Mouse (Mus musculus) forebrain, embryonic 13.5 days (tissue): ENCODE measurements around the gene Ggn. TPM values are rescaled to one million over a fixed set of nuclear protein-coding genes. Genes with fewer than 3 reads are reported as not detected.

ENCODE experiments used
- ATAC-seq: fragments of 200-750 bp; cut with Nextera tagmentation; 2 replicates; pipeline ENCODE4 v1.8.0; 2017
- H3K27ac ChIP-seq: fragments of 300-500 bp; sonication (generic); 2 replicates; pipeline ENCODE4 v1.5.1; 2015; ENCODE audit warnings: inconsistent platforms, mild to moderate bottlenecking, moderate library complexity
- H3K27me3 ChIP-seq: fragments of 300-500 bp; sonication (generic); 2 replicates; pipeline ENCODE4 v1.6.1; 2015; ENCODE audit warnings: mild to moderate bottlenecking, inconsistent platforms
- H3K36me3 ChIP-seq: fragments of 300-500 bp; sonication (generic); 2 replicates; pipeline ENCODE4 v1.6.1; 2015; ENCODE audit warnings: mild to moderate bottlenecking, inconsistent platforms; ENCODE audit not compliant: poor library complexity, severe bottlenecking
- H3K4me1 ChIP-seq: fragments of 300-500 bp; sonication (generic); 2 replicates; pipeline ENCODE4 v1.6.1; 2015; ENCODE audit warnings: inconsistent platforms
- H3K4me2 ChIP-seq: fragments of 300-500 bp; sonication (generic); 2 replicates; pipeline ENCODE4 v1.6.1; 2015; ENCODE audit warnings: inconsistent platforms, mild to moderate bottlenecking, moderate library complexity
- H3K4me3 ChIP-seq: fragments of 300-500 bp; sonication (generic); 2 replicates; pipeline ENCODE4 v1.5.1; 2015; ENCODE audit warnings: mild to moderate bottlenecking, inconsistent platforms
- H3K9ac ChIP-seq: fragments of 300-500 bp; sonication (generic); 2 replicates; pipeline ENCODE4 v1.6.1; 2015; ENCODE audit warnings: mild to moderate bottlenecking, inconsistent platforms
- H3K9me3 ChIP-seq: fragments of 300-500 bp; sonication (generic); replicated peaks from 2 replicates; pipeline ENCODE4 v1.6.1; 2016; ENCODE audit warnings: inconsistent platforms
- WGBS: fragments of 180-500 bp; shearing (Covaris S2); methylation state at CpG from one replicate; pipeline ENCODE4 v1.1.7; 2015; 5-methylcytosine and 5-hydroxymethylcytosine counted together
- polyA plus RNA-seq: library from polyadenylated mRNA; unstranded; fragments of >200 nt; fragmentation: Nextera tagmentation; extraction: Ambion mirVana; gene quantifications from 2 replicates; pipeline ENCODE4 v1.2.1, GENCODE M21; 2015

Ggn gene
- polyA plus RNA-seq, 1 experiment from 2014 or later = 0.65 TPM

GRCm38 (mm10) chr7:29168121-29168695, 1.8 kb upstream of the Ggn start:
- Histone ChIP-seq H3K4me1 (peaks cover 49% of the 10 kb centered on the region), H3K27ac (peak overlapping the region; percentile 81; the same call in 1 of the 2 replicates), H3K36me3 (peaks cover 14% of the 10 kb centered on the region), H3K27me3 (peaks cover 41% of the 10 kb centered on the region), H3K9ac (peak overlapping the region; percentile 75), H3K4me3 (peak overlapping the region; percentile 64), H3K9me3 (no peaks in the 10 kb centered on the region), H3K4me2 (peak overlapping the region; percentile 81)
- 2% methylated on average over 10 of the region's 10 CpGs for WGBS
- ATAC-seq = no peak

- peak overlapping the region; percentile 81 for H3K4me2 ChIP-seq
- peaks cover 49% of the 10 kb centered on the region for H3K4me1 ChIP-seq
- under 1% methylated on average over 14 of the region's 14 CpGs for WGBS
- no peaks in the 10 kb centered on the region for H3K9me3 ChIP-seq
- peak; percentile 39 for ATAC-seq
- H3K36me3 ChIP-seq = peaks cover 19% of the 10 kb centered on the region
- H3K4me3 ChIP-seq = peak overlapping the region; percentile 64
- peaks cover 47% of the 10 kb centered on the region for H3K27me3 ChIP-seq
- H3K9ac ChIP-seq = peak overlapping the region; percentile 75
- peak overlapping the region; percentile 81 for H3K27ac ChIP-seq
These were observed 1.2 kb upstream of the Ggn start for GRCm38 (mm10) chr7:29168791-29169230.

GRCm38 (mm10) chr7:29169231-29170065, 562 bp upstream of the Ggn start:
- H3K36me3 ChIP-seq = peaks cover 25% of the 10 kb centered on the region
- H3K27ac ChIP-seq = peak overlapping the region; percentile 81
- peaks cover 49% of the 10 kb centered on the region for H3K4me1 ChIP-seq
- H3K9ac ChIP-seq = peak overlapping the region; percentile 75
- ATAC-seq = peak; percentile 83
- peak overlapping the region; percentile 64 for H3K4me3 ChIP-seq
- H3K9me3 ChIP-seq = no peaks in the 10 kb centered on the region
- WGBS = under 1% methylated on average over 31 of the region's 39 CpGs
- H3K27me3 ChIP-seq = peaks cover 53% of the 10 kb centered on the region
- peak overlapping the region; percentile 81 for H3K4me2 ChIP-seq

GRCm38 (mm10) chr7:29170755-29171561, 948 bp downstream of the Ggn start:
- under 1% methylated on average over 42 of the region's 43 CpGs for WGBS
- H3K9ac ChIP-seq = peak overlapping the region; percentile 35
- H3K4me2 ChIP-seq = peak overlapping the region; percentile 81
- no peak overlapping the region for H3K27ac ChIP-seq
- ATAC-seq = no peak
- no peaks in the 10 kb centered on the region for H3K9me3 ChIP-seq
- H3K4me3 ChIP-seq = peak overlapping the region; percentile 64
- peaks cover 49% of the 10 kb centered on the region for H3K4me1 ChIP-seq
- H3K27me3 ChIP-seq = peaks cover 59% of the 10 kb centered on the region
- peaks cover 41% of the 10 kb centered on the region for H3K36me3 ChIP-seq

- peaks cover 43% of the 10 kb centered on the region for H3K36me3 ChIP-seq
- peak overlapping the region; percentile 81 for H3K4me2 ChIP-seq
- H3K4me3 ChIP-seq = peak overlapping the region; percentile 64
- no peak for ATAC-seq
- no peaks in the 10 kb centered on the region for H3K9me3 ChIP-seq
- peaks cover 59% of the 10 kb centered on the region for H3K27me3 ChIP-seq
- H3K9ac ChIP-seq = peak overlapping the region; percentile 35; the same call in 1 of the 2 replicates
- WGBS = 6% methylated on average over 31 of the region's 34 CpGs
- no peak overlapping the region for H3K27ac ChIP-seq
- peaks cover 49% of the 10 kb centered on the region for H3K4me1 ChIP-seq
These were observed 1.6 kb downstream of the Ggn start for GRCm38 (mm10) chr7:29171562-29172097.

GRCm38 (mm10) chr7:29172390-29173016, 2.5 kb downstream of the Ggn start:
- no peaks in the 10 kb centered on the region for H3K9me3 ChIP-seq
- no peak overlapping the region for H3K4me3 ChIP-seq
- ATAC-seq = no peak
- H3K27ac ChIP-seq = no peak overlapping the region
- H3K27me3 ChIP-seq = peaks cover 53% of the 10 kb centered on the region
- 33% methylated on average over 31 of the region's 32 CpGs for WGBS
- H3K36me3 ChIP-seq = peaks cover 49% of the 10 kb centered on the region
- H3K4me1 ChIP-seq = peaks cover 46% of the 10 kb centered on the region
- no peak overlapping the region for H3K9ac ChIP-seq
- 0 out of 2 replicates have a peak overlapping the region, but pooled peaks have one; percentile 81 for H3K4me2 ChIP-seq

GRCm38 (mm10) chr7:29178106-29178505, 8.1 kb downstream of the Ggn start:
- H3K4me2 ChIP-seq = peak overlapping the region; percentile 90

GRCm38 (mm10) chr7:29179323-29179722, 9.3 kb downstream of the Ggn start:
- Histone ChIP-seq H3K4me2 (peak overlapping the region; percentile 90), H3K4me1 (peaks cover 20% of the 10 kb centered on the region), H3K9ac (peak overlapping the region; percentile 85), H3K4me3 (peak overlapping the region; percentile 80), H3K36me3 (peaks cover 30% of the 10 kb centered on the region), H3K27me3 (peaks cover 7% of the 10 kb centered on the region), H3K27ac (no peak overlapping the region), H3K9me3 (no peaks in the 10 kb centered on the region)
- no peak for ATAC-seq
- 58% methylated on average over 7 of the region's 7 CpGs for WGBS

More at GRCm38 (mm10) chr7:29178106-29178505, 8.1 kb downstream of the Ggn start:
- Histone ChIP-seq H3K9me3 (no peaks in the 10 kb centered on the region), H3K9ac (no peak overlapping the region), H3K27ac (no peak overlapping the region), H3K4me1 (peaks cover 20% of the 10 kb centered on the region), H3K27me3 (peaks cover 19% of the 10 kb centered on the region), H3K4me3 (no peak overlapping the region), H3K36me3 (peaks cover 41% of the 10 kb centered on the region)
- ATAC-seq = no peak
- 89% methylated on average over 4 of the region's 4 CpGs for WGBS

GRCm38 (mm10) chr7:29180077-29180853, 10.3 kb downstream of the Ggn start, which contains the start of gene Psmd8:
Psmd8 (minus strand) TSS chr7:29180701.
- ATAC-seq = peak; percentile 95
- H3K9me3 ChIP-seq = no peaks in the 10 kb centered on the region

GRCm38 (mm10) chr7:29180854-29181236, 10.8 kb downstream of the Ggn start:
- Histone ChIP-seq H3K27me3 (no peaks in the 10 kb centered on the region), H3K4me1 (peaks cover 20% of the 10 kb centered on the region), H3K4me2 (peak overlapping the region; percentile 90), H3K36me3 (peaks cover 14% of the 10 kb centered on the region), H3K4me3 (peak overlapping the region; percentile 80), H3K27ac (0 out of 2 replicates have a peak overlapping the region, but pooled peaks have one; percentile 27), H3K9ac (no peak overlapping the region), H3K9me3 (no peaks in the 10 kb centered on the region)
- ATAC-seq = peak; percentile 61
- WGBS = 42% methylated on average over 5 of the region's 5 CpGs

More at GRCm38 (mm10) chr7:29180077-29180853, 10.3 kb downstream of the Ggn start, which contains the start of gene Psmd8:
- H3K27me3 ChIP-seq = no peaks in the 10 kb centered on the region
- peaks cover 20% of the 10 kb centered on the region for H3K36me3 ChIP-seq
- peak within 1 kb of the TSS; percentile 80 for H3K4me3 ChIP-seq
- H3K4me1 ChIP-seq = peaks cover 20% of the 10 kb centered on the region
- H3K9ac ChIP-seq = peak within 1 kb of the TSS; percentile 85
- H3K4me2 ChIP-seq = peak within 1 kb of the TSS; percentile 90
- WGBS = under 1% methylated on average over 62 of the region's 62 CpGs
- peak within 1 kb of the TSS; percentile 31 for H3K27ac ChIP-seq
